Comparison of ENCODE assay signal across 31 mouse cellular contexts in the genomic region with DNA sequence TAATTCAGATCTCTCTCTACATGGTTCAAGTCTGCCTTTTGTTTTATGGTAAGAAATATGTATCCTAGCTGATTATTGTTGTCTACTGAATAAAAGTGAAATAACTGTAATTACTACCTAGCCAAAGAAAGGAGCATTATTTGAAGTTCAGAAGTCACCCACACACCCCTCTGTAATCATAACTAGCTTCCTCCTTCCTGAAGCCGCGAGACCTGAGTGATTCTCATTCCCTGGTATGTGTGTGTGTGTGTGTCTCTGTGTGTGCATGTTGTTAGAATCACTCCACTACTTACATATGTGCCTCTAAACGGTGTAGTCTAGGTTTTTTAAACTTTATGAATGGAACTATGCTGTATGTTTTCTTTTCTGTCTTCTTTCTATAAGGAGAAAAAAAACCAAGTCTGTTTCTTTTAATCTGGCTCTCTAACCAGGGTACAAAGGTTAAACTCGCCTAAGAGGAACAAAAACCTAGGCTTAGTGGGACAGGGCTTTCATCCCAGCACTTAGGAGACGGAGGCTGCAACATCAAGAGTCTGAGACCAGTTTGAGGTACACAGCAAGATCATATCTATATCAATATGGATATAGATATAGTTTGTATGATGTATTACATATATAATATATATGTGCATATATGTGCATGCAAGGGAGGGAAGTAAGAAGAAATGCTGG. TPM values are rescaled to one million over a fixed set of nuclear protein-coding genes. Genes with fewer than 3 reads are reported as not detected.
DNase-seq lines count a peak whose midpoint lies in the region; ATAC-seq and TF ChIP-seq lines count a peak whose summit lies in the region.
"Had no signal": no experiment of that assay in that cellular context is flagged by ENCODE, and none has a peak within 500 bp of the region (broad histone marks: within the 10 kb centered on the region; RNA-seq: fewer than 3 reads in every experiment).

No protein-coding gene starts in this region.

- no peaks in the 10 kb centered on the region for H3K36me3 ChIP-seq in heart, embryonic 10.5 days
- H3K36me3 ChIP-seq in liver, adult 2 months (ENCODE audit: control insufficient read depth, insufficient read depth, low read length): no peaks in the 10 kb centered on the region
- no peaks in the 10 kb centered on the region for H3K36me3 ChIP-seq in liver, embryonic 11.5 days (ENCODE audit: control insufficient read depth, insufficient read depth, low read length)
- H3K36me3 ChIP-seq in small intestine, adult 2 months (ENCODE audit: control insufficient read depth, insufficient read depth, low read length): no peaks in the 10 kb centered on the region
- H3K36me3 ChIP-seq: embryonic facial prominence, embryonic 12.5 days; embryonic facial prominence, embryonic 15.5 days; heart, embryonic 12.5 days; heart, embryonic 15.5 days had no signal

- no peak overlapping the region for H3K4me2 ChIP-seq in liver, embryonic 11.5 days
- H3K4me2 ChIP-seq: embryonic facial prominence, embryonic 12.5 days; embryonic facial prominence, embryonic 15.5 days; heart, embryonic 12.5 days; heart, embryonic 15.5 days; hindbrain, embryonic 14.5 days had no signal

- no peak overlapping the region for H3K4me3 ChIP-seq in heart, embryonic 10.5 days
- no peak overlapping the region for H3K4me3 ChIP-seq in liver, adult 2 months (ENCODE audit: insufficient read depth, low read depth, low read length)
- H3K4me3 ChIP-seq in liver, embryonic 11.5 days (ENCODE audit: low read depth, low read length): no peak overlapping the region
- no peak overlapping the region for H3K4me3 ChIP-seq in small intestine, adult 2 months (ENCODE audit: low read depth, low read length)
- H3K4me3 ChIP-seq: embryonic facial prominence, embryonic 12.5 days; embryonic facial prominence, embryonic 15.5 days; gastrocnemius, adult 2 months; heart, embryonic 12.5 days; heart, embryonic 15.5 days had no signal

- H3K9me3 ChIP-seq in heart, embryonic 10.5 days: no peaks in the 10 kb centered on the region
- H3K9me3 ChIP-seq in liver, embryonic 11.5 days (ENCODE audit: control insufficient read depth, low read length): no peaks in the 10 kb centered on the region; the same call in 1 of the 2 replicates
- H3K9me3 ChIP-seq: embryonic facial prominence, embryonic 12.5 days; embryonic facial prominence, embryonic 15.5 days; heart, embryonic 12.5 days; heart, embryonic 15.5 days had no signal

- ATAC-seq in liver, embryonic 11.5 days (replicated peaks; ENCODE audit: low FRiP score): no peak
- ATAC-seq: activated CD4-positive, CD25-positive, alpha-beta regulatory T cell, adult 4 months; forebrain, embryonic 14.5 days; forebrain, postnatal 0 days had no signal

- 71% methylated on average over 5 of the region's 5 CpGs for WGBS in heart, embryonic 10.5 days
- 54% methylated on average over 5 of the region's 5 CpGs for whole genome bisulfite sequencing in liver, adult 2 months
- 63% methylated on average over 5 of the region's 5 CpGs for WGBS in liver, embryonic 11.5 days
- 26% methylated on average over 5 of the region's 5 CpGs for WGBS in small intestine, adult 2 months

- 0 out of 2 replicates have a peak, but pooled peaks cover 6% of the 10 kb centered on the region for H3K27me3 ChIP-seq in heart, embryonic 10.5 days (ENCODE audit: insufficient read depth, poor library complexity, severe bottlenecking)
- no peaks in the 10 kb centered on the region for H3K27me3 ChIP-seq in liver, adult 2 months (ENCODE audit: control insufficient read depth, insufficient read depth, low read length)
- H3K27me3 ChIP-seq in liver, embryonic 11.5 days (replicated peaks; ENCODE audit: control insufficient read depth, insufficient read depth, low read length): no peaks in the 10 kb centered on the region
- no peaks in the 10 kb centered on the region for H3K27me3 ChIP-seq in small intestine, adult 2 months (ENCODE audit: control insufficient read depth, insufficient read depth, low read length)
- H3K27me3 ChIP-seq: embryonic facial prominence, embryonic 12.5 days; embryonic facial prominence, embryonic 15.5 days; heart, embryonic 12.5 days; heart, embryonic 15.5 days had no signal

- no peak overlapping the region for H3K27ac ChIP-seq in heart, embryonic 10.5 days
- no peak overlapping the region for H3K27ac ChIP-seq in liver, adult 2 months (replicated peaks; ENCODE audit: insufficient read depth, low read depth, low read length)
- no peak overlapping the region for H3K27ac ChIP-seq in liver, embryonic 11.5 days (ENCODE audit: low read depth, low read length)
- H3K27ac ChIP-seq in small intestine, adult 2 months (ENCODE audit: insufficient read depth, low read depth, low read length): peak overlapping the region; percentile 95
- H3K27ac ChIP-seq: embryonic facial prominence, embryonic 12.5 days; embryonic facial prominence, embryonic 15.5 days; gastrocnemius, adult 2 months; heart, embryonic 15.5 days; hindbrain, embryonic 14.5 days had no signal

- no peaks in the 10 kb centered on the region for H3K4me1 ChIP-seq in heart, embryonic 10.5 days
- H3K4me1 ChIP-seq in liver, adult 2 months (ENCODE audit: control insufficient read depth, insufficient read depth, low read length): 0 out of 2 replicates have a peak, but pooled peaks cover 2% of the 10 kb centered on the region
- H3K4me1 ChIP-seq in liver, embryonic 11.5 days (replicated peaks; ENCODE audit: control insufficient read depth, insufficient read depth, low read length): no peaks in the 10 kb centered on the region
- H3K4me1 ChIP-seq in small intestine, adult 2 months (ENCODE audit: control insufficient read depth, insufficient read depth, insufficient read length, low read length): peaks cover 22% of the 10 kb centered on the region
- H3K4me1 ChIP-seq: embryonic facial prominence, embryonic 12.5 days; heart, embryonic 12.5 days had no signal

- intact Hi-C loops in heart, postnatal 36 days (cut with DNase I): no loop called here

- no peak for TF ChIP-seq CTCF in liver, adult 2 months (IDR thresholded peaks at IDR 0.05; ENCODE audit: low read depth, low read length)
- TF ChIP-seq CTCF in small intestine, adult 2 months (IDR thresholded peaks at IDR 0.05; ENCODE audit: extremely low read depth, insufficient read length, insufficient replicate concordance, low read depth, low read length): no peak

- H3K79me2 ChIP-seq in liver, adult 2 months (ENCODE audit: control insufficient read depth, insufficient read depth, low read length): no peaks in the 10 kb centered on the region

- no peak for TF ChIP-seq POLR2A in liver, adult 2 months (IDR thresholded peaks at IDR 0.05; ENCODE audit: extremely low read depth, insufficient read depth, low read length)
- TF ChIP-seq POLR2A in small intestine, adult 2 months (IDR thresholded peaks at IDR 0.05; ENCODE audit: low read depth, low read length): no peak

- peak; percentile 22 for DNase-seq in heart, embryonic 10.5 days (ENCODE audit: low spot score)
- DNase-seq in heart, postnatal 36 days: no peak
- DNase-seq in liver, adult 2 months (ENCODE audit: extremely low read depth, low read depth, low spot score): peak; percentile 41
- DNase-seq in liver, embryonic 11.5 days (ENCODE audit: low spot score): no peak
- no peak for DNase-seq in urinary bladder, postnatal 14 days (ENCODE audit: low spot score)
- no peak for DNase-seq in urinary bladder, adult 2 months (ENCODE audit: low spot score)
- DNase-seq: adrenal gland, adult 8-10 months; adrenal gland, postnatal 25 days; cerebellum, adult 11-12 months; cerebellum, adult 8-10 months; cerebellum, postnatal 10 days; forebrain, postnatal 0 days; gastrocnemius, adult 2 months; gastrocnemius, postnatal 14 days; heart, adult 11 months; heart, postnatal 10 days; heart, postnatal 4 days had no signal

- no peak overlapping the region for H3K9ac ChIP-seq in liver, adult 2 months (ENCODE audit: low read depth, low read length)
- H3K9ac ChIP-seq in liver, embryonic 11.5 days (ENCODE audit: low read depth, low read length): no peak overlapping the region
- H3K9ac ChIP-seq: embryonic facial prominence, embryonic 12.5 days; embryonic facial prominence, embryonic 15.5 days; forebrain, postnatal 0 days; heart, embryonic 12.5 days; heart, embryonic 15.5 days; hindbrain, embryonic 14.5 days had no signal

RNA-seq across cellular contexts. Expression of gene Tuba3a, which starts 11.4 kb away (rescaled TPM):
- 0.09 TPM in 1 of 2 replicates, not detected in the other for polyA plus RNA-seq in heart, embryonic 10.5 days (2016; fragmentation: Nextera tagmentation; extraction: Ambion mirVana)
- not detected for total RNA-seq in heart, postnatal 36 days (2021)
- total RNA-seq in liver, adult 2 months (2014; rRNA removed): not detected in 2 replicates
- polyA plus RNA-seq in liver, adult 2 months (2012; rRNA removed): 0.12 TPM in 1 of 2 replicates, not detected in the other
- 0.12 TPM in 1 of 2 replicates, not detected in the other for polyA plus RNA-seq in liver, embryonic 11.5 days (2014; fragmentation: Nextera tagmentation; extraction: Ambion mirVana)
- not detected in 2 replicates for polyA plus RNA-seq in small intestine, adult 2 months (2012; rRNA removed)
- polyA plus RNA-seq in urinary bladder, adult 2 months (2012; rRNA removed): 0.04 TPM in 1 of 2 replicates, not detected in the other
- total RNA-seq: adrenal gland, adult 8-10 months; adrenal gland, postnatal 25 days; forebrain, postnatal 0 days; gastrocnemius, adult 2 months; gastrocnemius, postnatal 14 days; gastrocnemius, postnatal 4 days; heart, adult 8-10 months; heart, postnatal 10 days; heart, postnatal 4 days had no signal
- polyA plus RNA-seq: brain, embryonic 14.5 days; forebrain, embryonic 11.5 days; forebrain, postnatal 0 days; frontal cortex, adult 2 months; heart, embryonic 12.5 days; hindbrain, embryonic 11.5 days; hindbrain, embryonic 14.5 days had no signal

RNA-seq across cellular contexts. Expression of gene Ltbr, which starts 16.4 kb away (rescaled TPM):
- 37.8 and 40.4 TPM in 2 replicates for polyA plus RNA-seq in heart, embryonic 10.5 days (2016; fragmentation: Nextera tagmentation; extraction: Ambion mirVana)
- total RNA-seq in heart, postnatal 36 days (2021): 10 to 100 TPM; 28.8 to 31.3 TPM
- total RNA-seq in liver, adult 2 months (2014; rRNA removed): 55.9 and 57.1 TPM in 2 replicates
- 102 and 106 TPM in 2 replicates for polyA plus RNA-seq in liver, adult 2 months (2012; rRNA removed)
- 30.1 and 34.7 TPM in 2 replicates for polyA plus RNA-seq in liver, embryonic 11.5 days (2014; fragmentation: Nextera tagmentation; extraction: Ambion mirVana)
- 122 and 167 TPM in 2 replicates for polyA plus RNA-seq in small intestine, adult 2 months (2012; rRNA removed)
- 101 and 118 TPM in 2 replicates for polyA plus RNA-seq in urinary bladder, adult 2 months (2012; rRNA removed)
- polyA plus RNA-seq: activated CD4-positive, CD25-positive, alpha-beta regulatory T cell, adult 4 months had no signal

RNA-seq across cellular contexts. Expression of gene Scnn1a, which starts 23.2 kb away (rescaled TPM):
- polyA plus RNA-seq in heart, embryonic 10.5 days (2016; fragmentation: Nextera tagmentation; extraction: Ambion mirVana): 0.65 and 0.98 TPM in 2 replicates
- total RNA-seq in heart, postnatal 36 days (2021): 1 to 10 TPM in 1 of 2 experiments, under 1 TPM in 1; 0.46 to 1.1 TPM
- 3.0 and 6.7 TPM in 2 replicates for total RNA-seq in liver, adult 2 months (2014; rRNA removed)
- polyA plus RNA-seq in liver, adult 2 months (2012; rRNA removed): 16.5 and 24.8 TPM in 2 replicates
- polyA plus RNA-seq in liver, embryonic 11.5 days (2014; fragmentation: Nextera tagmentation; extraction: Ambion mirVana): 0.55 and 0.74 TPM in 2 replicates
- 11.7 and 11.9 TPM in 2 replicates for polyA plus RNA-seq in small intestine, adult 2 months (2012; rRNA removed)
- 2.9 and 3.9 TPM in 2 replicates for polyA plus RNA-seq in urinary bladder, adult 2 months (2012; rRNA removed)
- polyA plus RNA-seq: activated CD4-positive, CD25-positive, alpha-beta regulatory T cell, adult 4 months had no signal

RNA-seq across cellular contexts. Expression of gene Tnfrsf1a, which starts 51.9 kb away (rescaled TPM):
- polyA plus RNA-seq in heart, embryonic 10.5 days (2016; fragmentation: Nextera tagmentation; extraction: Ambion mirVana): 33.6 and 35.3 TPM in 2 replicates
- total RNA-seq in heart, postnatal 36 days (2021): 10 to 100 TPM; 59.6 to 63.7 TPM
- 21.0 and 28.6 TPM in 2 replicates for total RNA-seq in liver, adult 2 months (2014; rRNA removed)
- polyA plus RNA-seq in liver, adult 2 months (2012; rRNA removed): 89.3 and 110 TPM in 2 replicates
- 37.0 and 38.0 TPM in 2 replicates for polyA plus RNA-seq in liver, embryonic 11.5 days (2014; fragmentation: Nextera tagmentation; extraction: Ambion mirVana)
- 90.5 and 207 TPM in 2 replicates for polyA plus RNA-seq in small intestine, adult 2 months (2012; rRNA removed)
- 140 and 152 TPM in 2 replicates for polyA plus RNA-seq in urinary bladder, adult 2 months (2012; rRNA removed)

Comparison
In these comparisons a context has a peak if more than half of its experiments do, and no peak if none do; other contexts are left out.
1. DNase-seq: peak in heart, embryonic 10.5 days (single experiment) and liver, adult 2 months (single experiment); none in heart, postnatal 36 days (0 of 2), liver, embryonic 11.5 days (single experiment), urinary bladder, postnatal 14 days (single experiment) and urinary bladder, adult 2 months (single experiment).